Mouse (Mus musculus) lung, postnatal 10 days (tissue): ENCODE data around the gene Tle1.

Source experiments
- DNase-seq: peaks from one replicate; pipeline ENCODE4 v3.0.0; 2021

Gene Tle1

GRCm38 (mm10) chr4:72162445-72163218 is 38.1 kb downstream of the Tle1 start:
- no peak for DNase-seq

- DNase-seq = no peak
Measured at GRCm38 (mm10) chr4:72160102-72160511, 40.6 kb downstream of the Tle1 start.

GRCm38 (mm10) chr4:72157931-72158371 is 42.8 kb downstream of the Tle1 start:
- DNase-seq = no peak

DNA sequence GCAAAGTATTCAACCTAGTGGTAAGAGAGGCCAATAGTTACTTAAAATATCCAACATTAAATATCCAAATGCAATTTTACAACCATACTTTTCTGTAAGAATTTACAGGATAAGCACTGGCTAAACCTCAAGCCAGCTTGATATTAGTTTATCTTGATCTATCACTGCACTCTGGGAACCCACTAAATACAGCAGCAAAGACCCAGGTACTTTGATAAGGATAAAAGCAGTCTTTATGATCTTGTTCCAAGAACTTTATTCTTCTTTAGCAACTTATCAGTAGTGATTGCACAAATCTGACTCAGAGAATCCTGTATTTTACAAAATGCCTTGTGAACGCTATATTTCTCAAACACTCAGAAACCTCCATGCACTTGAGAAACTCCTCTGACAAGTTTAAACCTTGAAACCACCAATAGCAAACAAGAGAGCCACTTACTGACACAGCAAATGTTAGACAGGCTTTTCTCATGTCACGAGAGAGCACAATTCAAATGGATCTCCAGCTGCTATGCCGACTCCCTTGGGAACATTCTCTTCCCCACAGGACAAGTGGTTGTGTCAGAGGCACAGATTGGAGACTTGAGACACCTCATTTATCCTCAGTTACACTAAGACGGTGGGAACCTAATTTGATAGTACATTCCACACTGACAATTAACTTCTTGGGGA is 50.1 kb downstream of the Tle1 start:
- DNase-seq = peak; percentile 10

DNA sequence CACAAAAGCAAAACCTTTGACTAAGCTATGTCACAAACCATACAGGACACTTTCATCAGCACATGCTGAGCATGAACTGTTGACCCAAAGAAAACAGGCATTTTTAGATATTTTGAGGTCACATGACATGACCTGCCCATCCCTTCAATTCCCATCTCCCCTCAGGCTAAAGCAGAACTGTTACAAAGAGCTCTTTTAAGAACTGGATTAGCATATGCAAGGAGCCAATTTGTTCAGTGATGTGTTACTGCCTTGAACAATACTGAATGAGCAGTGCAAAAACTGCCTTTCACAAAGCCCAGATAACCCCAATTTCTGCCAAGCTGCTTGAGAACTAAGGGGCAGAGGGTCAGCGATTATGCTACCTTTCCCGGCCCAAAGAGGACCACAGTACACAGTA is 54.7 kb downstream of the Tle1 start:
- DNase-seq = no peak

- DNase-seq = peak; percentile 27
Measured at GRCm38 (mm10) chr4:72144541-72144940, 56.2 kb downstream of the Tle1 start.

DNA sequence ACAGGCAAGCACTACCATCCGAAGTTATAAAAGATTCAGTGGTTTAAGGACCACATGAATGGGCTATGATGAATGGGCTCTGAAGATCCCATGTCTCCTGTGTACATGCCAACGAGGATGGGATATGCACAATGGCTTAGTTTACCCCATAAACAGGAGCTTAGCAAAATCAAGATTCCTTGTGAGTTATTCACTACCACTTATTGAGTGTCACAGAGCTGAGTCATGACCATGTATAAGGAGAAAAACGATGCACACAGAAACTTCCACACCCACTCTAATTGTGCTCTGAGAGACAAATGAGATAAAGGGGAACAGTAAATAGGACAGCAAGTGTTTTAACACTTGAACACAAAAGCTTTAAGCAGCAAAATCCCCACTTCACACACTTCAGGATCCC is 60.0 kb downstream of the Tle1 start:
- DNase-seq = no peak

DNA sequence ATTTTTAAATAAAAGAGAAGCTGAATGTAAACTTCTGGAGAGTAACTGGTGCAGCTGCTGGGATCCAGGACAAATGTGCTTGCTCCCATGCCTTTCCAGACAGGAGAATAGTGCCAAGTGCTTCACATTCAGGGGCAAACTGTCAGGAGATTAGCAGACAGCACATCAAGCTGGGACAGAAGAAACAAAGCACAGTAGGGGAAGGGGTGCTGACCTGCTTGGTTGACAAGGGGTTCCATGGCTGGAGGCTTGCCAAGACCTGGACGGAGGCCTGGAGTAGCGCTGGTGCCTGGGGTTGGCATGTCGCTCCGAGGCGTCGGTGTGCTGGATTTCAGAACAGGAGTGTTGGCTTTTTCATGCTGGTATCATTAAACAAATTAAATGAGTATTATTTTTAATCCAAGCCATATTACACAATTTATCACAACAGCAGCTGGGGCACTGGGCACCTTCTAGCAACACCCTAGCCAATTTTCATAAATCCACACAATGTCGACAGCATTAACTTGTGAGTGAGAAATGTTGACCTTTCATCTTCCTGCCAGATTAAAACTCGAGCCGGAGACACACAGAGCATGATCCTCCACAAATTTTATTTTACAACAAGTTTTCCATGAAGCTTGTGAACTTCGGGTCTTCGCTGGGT is 61.1 kb downstream of the Tle1 start:
- peak; percentile 18 for DNase-seq

DNA sequence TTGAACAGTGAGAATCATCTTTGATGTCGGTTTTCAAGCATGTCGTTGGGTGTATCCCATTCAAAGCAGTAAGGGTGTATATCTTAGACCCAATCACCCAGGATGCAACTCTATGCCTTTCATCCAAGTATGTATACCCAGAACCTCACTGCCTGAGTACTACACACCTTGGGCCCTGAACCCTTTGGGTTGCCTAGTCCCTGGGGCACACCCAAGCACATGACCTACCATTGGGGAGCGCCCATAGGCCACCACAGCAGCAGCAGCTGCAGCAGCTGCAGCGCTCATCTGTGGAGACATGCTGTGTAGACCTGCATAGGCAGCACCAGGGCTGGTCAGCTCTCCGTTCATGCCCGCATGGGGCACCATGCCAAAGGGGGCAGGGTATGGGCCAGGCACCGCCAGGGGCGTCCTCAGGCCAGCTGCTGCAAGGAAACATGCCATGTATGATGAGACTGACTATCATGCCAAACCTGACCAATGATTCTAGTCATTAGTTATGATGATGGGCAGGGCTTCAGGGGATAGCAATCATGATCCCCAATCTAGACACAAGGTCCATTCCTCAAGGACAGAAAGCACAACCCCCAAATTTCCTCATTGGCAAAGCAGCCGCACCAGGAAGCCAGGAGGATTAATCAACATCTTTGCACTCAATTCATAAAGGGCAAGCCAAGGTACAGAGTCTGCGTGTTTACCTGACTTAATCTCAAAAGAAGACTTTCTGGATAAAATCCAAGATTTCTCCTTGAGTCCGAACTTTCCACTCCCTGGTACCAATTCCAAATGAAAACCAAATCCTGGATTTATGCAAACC is 62.2 kb downstream of the Tle1 start:
- DNase-seq = no peak

- no peak for DNase-seq
Measured at GRCm38 (mm10) chr4:72132646-72133045, 68.1 kb downstream of the Tle1 start.

GRCm38 (mm10) chr4:72127596-72127995 is 73.1 kb downstream of the Tle1 start:
- DNase-seq = no peak

DNA sequence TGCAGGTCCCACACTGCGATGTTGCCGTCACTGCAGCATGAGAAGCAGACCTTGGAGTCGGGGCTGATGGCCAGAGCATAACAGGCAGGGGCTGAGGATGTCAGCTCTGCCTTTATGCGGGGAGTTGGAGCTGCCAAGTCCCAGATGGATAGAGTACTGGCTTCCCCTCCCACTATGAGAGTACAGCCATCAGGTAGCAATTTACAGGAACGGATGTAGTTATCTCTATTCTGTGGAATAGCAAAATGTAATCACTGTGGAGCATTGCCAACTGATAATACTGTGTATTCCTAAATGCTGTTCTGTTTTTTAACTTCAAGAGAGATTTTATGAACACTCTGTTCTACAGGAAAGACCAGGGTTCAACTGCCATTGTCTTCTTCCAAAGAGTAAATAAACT is 75.9 kb downstream of the Tle1 start:
- DNase-seq = no peak

GRCm38 (mm10) chr4:72122837-72123236 is 77.9 kb downstream of the Tle1 start:
- DNase-seq = no peak

DNA sequence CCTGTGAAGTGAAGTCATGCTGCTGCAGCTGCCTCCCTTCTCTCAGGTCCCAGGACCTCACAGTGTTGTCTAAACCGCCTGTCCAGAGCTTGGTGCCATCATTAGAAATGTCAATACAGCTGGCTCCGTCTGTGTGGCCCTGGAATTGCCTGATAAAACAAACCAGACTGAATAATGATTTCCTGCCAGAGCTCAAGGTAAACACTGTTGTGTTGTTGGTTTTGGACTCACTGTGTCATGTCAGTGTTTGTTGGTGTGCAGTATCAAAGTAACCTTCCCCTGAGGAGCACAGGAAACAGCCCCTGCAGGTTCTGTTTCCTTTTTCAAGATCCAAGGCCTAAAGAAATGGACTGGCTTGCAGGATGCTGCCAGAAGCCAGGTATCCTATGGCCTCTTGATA is 78.4 kb downstream of the Tle1 start:
- DNase-seq = peak; percentile 28

DNA sequence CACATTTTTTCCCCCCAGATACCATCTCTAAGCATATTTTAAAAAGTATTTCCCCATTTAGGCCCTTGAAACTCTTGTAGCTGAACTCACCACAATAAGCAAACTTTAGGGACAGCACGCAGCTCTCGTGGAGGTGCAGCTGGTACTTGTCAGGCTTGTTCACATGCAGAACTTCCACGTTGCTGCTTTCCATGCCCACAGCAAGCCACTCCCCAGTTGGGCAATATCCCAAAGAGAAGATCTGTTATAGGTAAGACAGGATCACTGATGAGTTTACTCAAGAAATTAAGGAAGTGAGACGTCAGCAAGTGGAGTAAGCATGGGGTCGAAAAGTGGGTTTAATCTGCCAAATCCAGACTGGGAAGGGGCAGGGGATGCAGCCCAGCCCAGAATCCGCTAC is 80.7 kb downstream of the Tle1 start:
- DNase-seq = no peak

GRCm38 (mm10) chr4:72105702-72106101 is 95.0 kb downstream of the Tle1 start:
- no peak for DNase-seq

- no peak for DNase-seq
Measured at GRCm38 (mm10) chr4:72104186-72104585, 96.5 kb downstream of the Tle1 start.

DNA sequence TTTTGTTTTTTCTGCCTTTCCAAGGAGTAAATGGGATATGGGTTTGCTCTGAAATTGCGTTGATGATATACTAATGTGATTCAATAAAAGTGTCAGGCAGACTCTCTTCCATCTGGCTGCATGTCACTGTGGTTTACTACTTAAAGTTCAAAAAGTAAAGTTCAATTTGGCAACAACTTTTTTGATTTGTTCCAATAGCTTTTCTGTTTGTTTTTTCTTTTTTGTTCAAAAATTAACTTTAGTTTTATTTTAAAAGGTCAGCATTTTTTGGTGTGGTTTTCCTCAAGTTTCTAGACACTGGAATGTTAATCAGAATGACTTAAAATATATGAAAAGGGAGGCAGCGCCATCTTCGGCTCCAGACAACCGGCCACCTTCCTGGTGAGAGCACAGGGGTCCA is 112.9 kb downstream of the Tle1 start:
- DNase-seq = no peak

GRCm38 (mm10) chr4:72069111-72069534 is 131.6 kb downstream of the Tle1 start:
- DNase-seq = no peak

GRCm38 (mm10) chr4:72067937-72068336 is 132.8 kb downstream of the Tle1 start:
- no peak for DNase-seq
